Mouse (Mus musculus) myocyte (in vitro differentiated cells): ENCODE results near the gene Dgkq. TPM values are rescaled to one million over a fixed set of nuclear protein-coding genes. Genes with fewer than 3 reads are reported as not detected.

Source experiments
- H3K27me3 ChIP-seq: one replicate; pipeline ENCODE4 v1.6.1; 2011; ENCODE audit not compliant: control insufficient read depth, insufficient read depth, insufficient read length
- H3K36me3 ChIP-seq: one replicate; pipeline ENCODE4 v1.6.1; 2011; ENCODE audit not compliant: control insufficient read depth, insufficient read depth
- H3K4me2 ChIP-seq: one replicate; pipeline ENCODE4 v1.6.1; 2011; ENCODE audit warnings: low read depth, control low read depth
- H3K4me3 ChIP-seq: one replicate; pipeline ENCODE4 v1.5.1; 2011; ENCODE audit warnings: mild to moderate bottlenecking, control low read depth, moderate library complexity
- H3K79me2 ChIP-seq: one replicate; pipeline ENCODE4 v1.6.1; 2011; ENCODE audit not compliant: control insufficient read depth, insufficient read depth
- H3ac ChIP-seq: one replicate; pipeline ENCODE4 v1.6.1; 2011; ENCODE audit not compliant: control insufficient read depth, insufficient read length
- CEBPB ChIP-seq: IDR thresholded peaks from 2 replicates; pipeline ENCODE4 v1.6.1; 2011; ENCODE audit warnings: mild to moderate bottlenecking, moderate library complexity; ENCODE audit not compliant: poor library complexity, insufficient read depth, severe bottlenecking
- E2F4 ChIP-seq: IDR thresholded peaks from one replicate; pipeline ENCODE4 v1.6.1; 2011; ENCODE audit warnings: mild to moderate bottlenecking, control low read depth, moderate library complexity; ENCODE audit not compliant: insufficient read depth
- MAX ChIP-seq: IDR thresholded peaks from one replicate; pipeline ENCODE4 v1.6.1; 2011; ENCODE audit warnings: low read depth, mild to moderate bottlenecking, control low read depth
- MYOD1 ChIP-seq, 3 experiments: IDR thresholded peaks; one replicate each; pipeline ENCODE4 v1.6.1; 2011; ENCODE audit warnings: control low read depth in 2 of 3, low read depth in 2 of 3, mild to moderate bottlenecking in 2 of 3, moderate library complexity in 1 of 3; ENCODE audit not compliant: insufficient read length in 2 of 3, control insufficient read depth in 1 of 3
- MYOG ChIP-seq, 3 experiments: IDR thresholded peaks; one replicate each; pipeline ENCODE4 v1.6.1; 2011; ENCODE audit warnings: control low read depth in 2 of 3, low read depth in 2 of 3, mild to moderate bottlenecking in 2 of 3; ENCODE audit not compliant: insufficient read length in 2 of 3, control insufficient read depth in 1 of 3, insufficient read depth in 1 of 3
- POLR2A ChIP-seq: IDR thresholded peaks from one replicate; pipeline ENCODE4 v1.6.1; 2011; ENCODE audit warnings: low read depth, mild to moderate bottlenecking, control low read depth, moderate library complexity; ENCODE audit not compliant: insufficient read length
- POLR2AphosphoS2 ChIP-seq: IDR thresholded peaks from one replicate; pipeline ENCODE4 v1.6.1; 2011; ENCODE audit warnings: low read depth, control low read depth; ENCODE audit not compliant: insufficient read length
- REST ChIP-seq: IDR thresholded peaks from one replicate; pipeline ENCODE4 v1.6.1; 2011; ENCODE audit warnings: mild to moderate bottlenecking, control low read depth, moderate library complexity; ENCODE audit not compliant: insufficient read depth, insufficient read length
- SRF ChIP-seq: IDR thresholded peaks from one replicate; pipeline ENCODE4 v1.6.1; 2011; ENCODE audit warnings: low read depth; ENCODE audit not compliant: control insufficient read depth, insufficient read length
- TCF12 ChIP-seq: IDR thresholded peaks from one replicate; pipeline ENCODE4 v1.6.1; 2011; ENCODE audit warnings: mild to moderate bottlenecking, control low read depth; ENCODE audit not compliant: poor library complexity, insufficient read depth, severe bottlenecking
- TCF3 ChIP-seq: IDR thresholded peaks from one replicate; pipeline ENCODE4 v1.6.1; 2011; ENCODE audit warnings: low read depth, control low read depth; ENCODE audit not compliant: insufficient read length
- USF1 ChIP-seq: IDR thresholded peaks from one replicate; pipeline ENCODE4 v1.6.1; 2011; ENCODE audit warnings: low read depth, mild to moderate bottlenecking, control low read depth, moderate library complexity
- polyA plus RNA-seq: library from polyadenylated mRNA; unstranded; fragments of >200 nt; fragmentation: generic; extraction: Trizol; gene quantifications from one replicate; pipeline ENCODE4 v1.2.1, GENCODE M21; 2012; ENCODE audit warnings: missing spikeins

Dgkq gene
- polyA plus RNA-seq, 1 experiment = 4.3 TPM

- Histone ChIP-seq H3K36me3 (no peaks in the 10 kb centered on the region), H3ac (no peak overlapping the region), H3K4me3 (peak overlapping the region; percentile 28), H3K4me2 (no peak overlapping the region), H3K79me2 (no peaks in the 10 kb centered on the region), H3K27me3 (no peaks in the 10 kb centered on the region)
- no peak for TF ChIP-seq TCF12
- no peak for TF ChIP-seq E2F4
- no peak for TF ChIP-seq POLR2A
- no peak for TF ChIP-seq MYOG (IDR thresholded peaks at IDR 0.05; ENCODE audit: control insufficient read depth in 1 of 3, insufficient read depth in 1 of 3, insufficient read length in 2 of 3, low read depth in 2 of 3)
- TF ChIP-seq REST = no peak
- TF ChIP-seq USF1 = no peak
- no peak for TF ChIP-seq CEBPB
- no peak for TF ChIP-seq POLR2AphosphoS2
- no peak for TF ChIP-seq SRF
- TF ChIP-seq MAX = no peak
- TF ChIP-seq MYOD1 (IDR thresholded peaks at IDR 0.05; ENCODE audit: control insufficient read depth in 1 of 3, insufficient read length in 2 of 3, low read depth in 2 of 3) = no peak
- no peak for TF ChIP-seq TCF3
Observed at GRCm38 (mm10) chr5:108695861-108696260, 26.4 kb upstream of the Dgkq start.

- H3K4me2 ChIP-seq = peak overlapping the region; percentile 69
- peak overlapping the region; percentile 28 for H3K4me3 ChIP-seq
- H3K27me3 ChIP-seq = no peaks in the 10 kb centered on the region
- peak overlapping the region; percentile 34 for H3ac ChIP-seq
- H3K79me2 ChIP-seq = no peaks in the 10 kb centered on the region
- H3K36me3 ChIP-seq = no peaks in the 10 kb centered on the region
- no peak for TF ChIP-seq TCF12
- peak in 1 of 3 experiments; percentile 17 for TF ChIP-seq MYOD1 (IDR thresholded peaks at IDR 0.05; ENCODE audit: control insufficient read depth in 1 of 3, insufficient read length in 2 of 3, low read depth in 2 of 3)
- TF ChIP-seq TCF3 = no peak
- peak; percentile 37 for TF ChIP-seq POLR2AphosphoS2
- TF ChIP-seq POLR2A = peak; percentile 60
Observed at GRCm38 (mm10) chr5:108694352-108695261, 25.1 kb upstream of the Dgkq start.

GRCm38 (mm10) chr5:108693872-108694288 is 24.4 kb upstream of the Dgkq start:
- Histone ChIP-seq H3K4me2 (peak overlapping the region; percentile 88), H3K4me3 (peak overlapping the region; percentile 28), H3K36me3 (no peaks in the 10 kb centered on the region), H3K79me2 (no peaks in the 10 kb centered on the region), H3ac (peak overlapping the region; percentile 34), H3K27me3 (no peaks in the 10 kb centered on the region)
- peak in 1 of 3 experiments; percentile 20 for TF ChIP-seq MYOD1 (IDR thresholded peaks at IDR 0.05; ENCODE audit: control insufficient read depth in 1 of 3, insufficient read length in 2 of 3, low read depth in 2 of 3)
- TF ChIP-seq MAX = no peak
- TF ChIP-seq POLR2A = peak; percentile 59
- TF ChIP-seq USF1 = peak; percentile 30
- TF ChIP-seq POLR2AphosphoS2 = peak; percentile 61
- TF ChIP-seq TCF12 = no peak
- peak in 1 of 3 experiments; percentile 37 for TF ChIP-seq MYOG (IDR thresholded peaks at IDR 0.05; ENCODE audit: control insufficient read depth in 1 of 3, insufficient read depth in 1 of 3, insufficient read length in 2 of 3, low read depth in 2 of 3)

GRCm38 (mm10) chr5:108692271-108692670 is 22.8 kb upstream of the Dgkq start, which contains the start of gene Fgfrl1:
Gene Fgfrl1 (plus strand): TSS chr5:108692382.
- Histone ChIP-seq H3K27me3 (no peaks in the 10 kb centered on the region), H3K4me3 (peak within 1 kb of the TSS; percentile 28), H3K36me3 (no peaks in the 10 kb centered on the region), H3ac (no peak within 1 kb of the TSS), H3K4me2 (peak within 1 kb of the TSS; percentile 88), H3K79me2 (no peaks in the 10 kb centered on the region)
- TF ChIP-seq POLR2A = no peak
- TF ChIP-seq MYOG (IDR thresholded peaks at IDR 0.05; ENCODE audit: control insufficient read depth in 1 of 3, insufficient read depth in 1 of 3, insufficient read length in 2 of 3, low read depth in 2 of 3) = no peak
- TF ChIP-seq SRF = no peak
- no peak for TF ChIP-seq USF1
- TF ChIP-seq CEBPB = no peak
- peak in 1 of 3 experiments; percentile 8 for TF ChIP-seq MYOD1 (IDR thresholded peaks at IDR 0.05; ENCODE audit: control insufficient read depth in 1 of 3, insufficient read length in 2 of 3, low read depth in 2 of 3)
- TF ChIP-seq MAX = no peak
- TF ChIP-seq TCF3 = no peak

DNA sequence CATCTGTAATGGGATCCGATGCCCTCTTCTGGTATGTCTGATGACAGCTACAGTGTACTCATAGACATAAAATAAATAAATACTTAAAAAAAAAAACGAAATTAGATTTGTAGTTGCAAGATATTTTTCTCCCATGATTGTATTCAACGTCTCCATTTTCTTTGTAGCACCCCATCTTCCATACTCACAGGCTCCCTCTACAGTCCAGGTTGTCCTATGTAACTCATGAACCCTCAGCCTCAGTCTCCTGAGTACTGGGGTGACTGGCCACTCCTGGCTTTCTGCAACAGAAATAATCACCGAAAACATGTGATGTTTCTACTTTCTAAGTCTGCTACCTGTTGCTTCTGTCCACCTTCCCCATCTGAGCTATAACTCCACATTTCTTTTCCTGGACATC is 21.7 kb upstream of the Dgkq start:
- TF ChIP-seq USF1 = no peak
- TF ChIP-seq REST = no peak
- TF ChIP-seq MAX = no peak
- H3K36me3 ChIP-seq = no peaks in the 10 kb centered on the region
- H3K4me3 ChIP-seq = no peak overlapping the region
- no peak overlapping the region for H3ac ChIP-seq
- H3K27me3 ChIP-seq = no peaks in the 10 kb centered on the region
- H3K79me2 ChIP-seq = no peaks in the 10 kb centered on the region
- no peak overlapping the region for H3K4me2 ChIP-seq
